In genomic region chr6:91707886-91708564, GRCm38 (mm10) we compare ENCODE assay signal across 8 mouse cellular contexts. TPM values are rescaled to one million over a fixed set of nuclear protein-coding genes. Genes with fewer than 3 reads are reported as not detected.
A peak's percentile ranks its signal among the peaks of the same experiment; 100 is the strongest.
DNase-seq lines count a peak whose midpoint lies in the region; ATAC-seq and TF ChIP-seq lines count a peak whose summit lies in the region.

No protein-coding gene starts in this region.

- H3K36me3 ChIP-seq in forebrain, embryonic 11.5 days (ENCODE audit: control insufficient read depth, insufficient read depth, low read length), result no peaks in the 10 kb centered on the region
- H3K36me3 ChIP-seq in forebrain, embryonic 10.5 days (replicated peaks), result peaks cover 71% of the 10 kb centered on the region
- H3K36me3 ChIP-seq in thymus, adult 2 months (ENCODE audit: control insufficient read depth, insufficient read depth, low read length), result no peaks in the 10 kb centered on the region
- peaks cover 35% of the 10 kb centered on the region for H3K36me3 ChIP-seq in intestine, postnatal 0 days (ENCODE audit: control insufficient read depth, insufficient read depth)

- DNase-seq in forebrain, embryonic 11.5 days (ENCODE audit: low spot score), result no peak
- no peak for DNase-seq in forebrain, embryonic 10.5 days (ENCODE audit: extremely low spot score, low spot score)
- no peak for DNase-seq in thymus, adult 2 months
- no peak for DNase-seq in thymus, postnatal 0 days (ENCODE audit: low spot score)
- DNase-seq in adrenal gland, adult 8-10 months, result no peak
- no peak for DNase-seq in embryo, embryonic 10.5 days (ENCODE audit: low spot score)
- no peak for DNase-seq in gastrocnemius, postnatal 14 days

- no peak for TF ChIP-seq CTCF in thymus, adult 2 months (IDR thresholded peaks at IDR 0.05; ENCODE audit: borderline replicate concordance, control insufficient read depth, extremely low read depth, insufficient read depth, low read length, poor library complexity)
- TF ChIP-seq CTCF in intestine, postnatal 0 days (IDR thresholded peaks at IDR 0.05; ENCODE audit: low read depth), result no peak

- H3K9me3 ChIP-seq in forebrain, embryonic 11.5 days (ENCODE audit: control insufficient read depth, low read length), result no peaks in the 10 kb centered on the region
- H3K9me3 ChIP-seq in forebrain, embryonic 10.5 days, result 0 out of 2 replicates have a peak, but pooled peaks cover 3% of the 10 kb centered on the region
- H3K9me3 ChIP-seq in intestine, postnatal 0 days (ENCODE audit: control insufficient read depth), result no peaks in the 10 kb centered on the region

- no peak overlapping the region for H3K9ac ChIP-seq in forebrain, embryonic 11.5 days (ENCODE audit: low read length)
- no peak overlapping the region for H3K9ac ChIP-seq in intestine, postnatal 0 days (ENCODE audit: low read depth, low read length)

- 0 out of 2 replicates have a peak, but pooled peaks have one; percentile 20 for ATAC-seq in forebrain, embryonic 11.5 days (replicated peaks; ENCODE audit: low FRiP score)
- no peak for ATAC-seq in intestine, postnatal 0 days

- no peak overlapping the region for H3K4me2 ChIP-seq in forebrain, embryonic 11.5 days (ENCODE audit: low read depth, low read length, severe bottlenecking)
- no peak overlapping the region for H3K4me2 ChIP-seq in intestine, postnatal 0 days (replicated peaks; ENCODE audit: low read depth)

- H3K4me3 ChIP-seq in forebrain, embryonic 11.5 days (ENCODE audit: low read depth, low read length), result no peak overlapping the region
- no peak overlapping the region for H3K4me3 ChIP-seq in forebrain, embryonic 10.5 days
- no peak overlapping the region for H3K4me3 ChIP-seq in thymus, adult 2 months (ENCODE audit: control insufficient read depth, insufficient read depth, low read length)
- no peak overlapping the region for H3K4me3 ChIP-seq in intestine, postnatal 0 days (ENCODE audit: low read depth, low read length)

- H3K27ac ChIP-seq in forebrain, embryonic 11.5 days (ENCODE audit: low read depth, low read length), result peak overlapping the region; percentile 41; the same call in 1 of the 2 replicates
- no peak overlapping the region for H3K27ac ChIP-seq in forebrain, embryonic 10.5 days
- H3K27ac ChIP-seq in thymus, adult 2 months (ENCODE audit: control insufficient read depth, insufficient read depth, low read length), result peak overlapping the region; percentile 45
- H3K27ac ChIP-seq in intestine, postnatal 0 days (ENCODE audit: low read depth, low read length), result peak overlapping the region; percentile 66

- 79% methylated on average over 11 of the region's 11 CpGs for WGBS in forebrain, embryonic 11.5 days
- WGBS in forebrain, embryonic 10.5 days, result 86% methylated on average over 11 of the region's 11 CpGs
- WGBS in thymus, adult 2 months, result 65% methylated on average over 11 of the region's 11 CpGs
- 59% methylated on average over 11 of the region's 11 CpGs for WGBS in intestine, postnatal 0 days

- intact Hi-C loops in gastrocnemius, postnatal 14 days (cut with DNase I; ENCODE audit: low total_unique reads), result no loop called here

- no peaks in the 10 kb centered on the region for H3K27me3 ChIP-seq in forebrain, embryonic 11.5 days (ENCODE audit: control insufficient read depth, insufficient read depth, low read length)
- H3K27me3 ChIP-seq in forebrain, embryonic 10.5 days (ENCODE audit: poor library complexity, severe bottlenecking), result no peaks in the 10 kb centered on the region
- no peaks in the 10 kb centered on the region for H3K27me3 ChIP-seq in thymus, adult 2 months (ENCODE audit: control insufficient read depth, insufficient read depth, low read length)
- no peaks in the 10 kb centered on the region for H3K27me3 ChIP-seq in intestine, postnatal 0 days (replicated peaks; ENCODE audit: control insufficient read depth, insufficient read depth, low read length)

- peaks cover 12% of the 10 kb centered on the region for H3K4me1 ChIP-seq in forebrain, embryonic 11.5 days (replicated peaks; ENCODE audit: control insufficient read depth, insufficient read depth, low read length)
- H3K4me1 ChIP-seq in forebrain, embryonic 10.5 days, result peaks cover 53% of the 10 kb centered on the region
- peaks cover 48% of the 10 kb centered on the region for H3K4me1 ChIP-seq in thymus, adult 2 months (replicated peaks; ENCODE audit: control insufficient read depth, insufficient read depth, low read length)
- H3K4me1 ChIP-seq in intestine, postnatal 0 days (replicated peaks; ENCODE audit: control insufficient read depth, insufficient read depth, low read length), result peaks cover 24% of the 10 kb centered on the region

- TF ChIP-seq POLR2A in thymus, adult 2 months (IDR thresholded peaks at IDR 0.05; ENCODE audit: control insufficient read depth, extremely low read depth, insufficient read depth, low read length, poor library complexity), result no peak

RNA-seq across cellular contexts. Expression of gene Slc6a6, which starts 24.2 kb away (rescaled TPM):
- polyA plus RNA-seq in forebrain, embryonic 11.5 days (2014; fragmentation: Nextera tagmentation; extraction: Ambion mirVana), result 44.2 and 49.3 TPM in 2 replicates
- polyA plus RNA-seq in forebrain, embryonic 10.5 days (2016; fragmentation: Nextera tagmentation; extraction: Ambion mirVana), result 42.4 and 47.0 TPM in 2 replicates
- polyA plus RNA-seq in thymus, adult 2 months (2012; rRNA removed), result 141 and 179 TPM in 2 replicates
- polyA plus RNA-seq in thymus, postnatal 0 days (2015; fragmentation: Nextera tagmentation; extraction: Ambion mirVana), result 43.0 and 63.3 TPM in 2 replicates
- 109 and 127 TPM in 2 replicates for polyA plus RNA-seq in intestine, postnatal 0 days (2015; fragmentation: Nextera tagmentation; extraction: Ambion mirVana)
- total RNA-seq in adrenal gland, adult 8-10 months (2022), result 100 to 1,000 TPM; 468 to 562 (median 518) TPM
- 10 to 100 TPM; 33.5 to 39.8 TPM for total RNA-seq in gastrocnemius, postnatal 14 days (2021)
